Mouse (Mus musculus) neural tube, embryonic 14.5 days (tissue): ENCODE data around the gene Cacna1d. TPM values are rescaled to one million over a fixed set of nuclear protein-coding genes. Genes with fewer than 3 reads are reported as not detected.

Experiments
- ATAC-seq: fragments of 200-750 bp; cut with Nextera tagmentation; 2 replicates; pipeline ENCODE4 v1.8.0; 2017; ENCODE audit warnings: low read depth, mild to moderate bottlenecking, moderate TSS enrichment, moderate library complexity
- H3K27ac ChIP-seq: fragments of 300-500 bp; sonication (generic); 2 replicates; pipeline ENCODE4 v1.5.1; 2014; ENCODE audit warnings: low read depth, mild to moderate bottlenecking, control low read depth, low read length, moderate library complexity, mixed read lengths
- H3K27me3 ChIP-seq: fragments of 300-500 bp; sonication (generic); 2 replicates; pipeline ENCODE4 v1.6.1; 2014; ENCODE audit warnings: low read length; ENCODE audit not compliant: control insufficient read depth, insufficient read depth
- H3K36me3 ChIP-seq: fragments of 300-500 bp; sonication (generic); 2 replicates; pipeline ENCODE4 v1.6.1; 2014; ENCODE audit warnings: low read length, mixed read lengths; ENCODE audit not compliant: control insufficient read depth, insufficient read depth
- H3K4me1 ChIP-seq: fragments of 300-500 bp; sonication (generic); 2 replicates; pipeline ENCODE4 v1.6.1; 2014; ENCODE audit warnings: low read length; ENCODE audit not compliant: control insufficient read depth, insufficient read depth
- H3K4me2 ChIP-seq: fragments of 300-500 bp; sonication (generic); 2 replicates; pipeline ENCODE4 v1.6.1; 2014; ENCODE audit warnings: mild to moderate bottlenecking, low read depth, low read length, control low read depth
- H3K4me3 ChIP-seq: fragments of 300-500 bp; sonication (generic); 2 replicates; pipeline ENCODE4 v1.5.1; 2014; ENCODE audit warnings: low read depth, low read length, control low read depth, mixed read lengths
- H3K9ac ChIP-seq: fragments of 300-500 bp; sonication (generic); replicated peaks from 2 replicates; pipeline ENCODE4 v1.6.1; 2014; ENCODE audit warnings: low read depth, mild to moderate bottlenecking, control low read depth, low read length, mixed read lengths
- H3K9me3 ChIP-seq: fragments of 300-500 bp; sonication (generic); 2 replicates; pipeline ENCODE4 v1.6.1; 2016; ENCODE audit warnings: low read length; ENCODE audit not compliant: control insufficient read depth
- WGBS: fragments of 180-500 bp; shearing (Covaris S2); extraction: QIAGEN DNeasy Blood & Tissue Kit; methylation state at CpG from one replicate; pipeline ENCODE4 v1.1.7; 2014; 5-methylcytosine and 5-hydroxymethylcytosine counted together
- polyA plus RNA-seq: library from polyadenylated mRNA; unstranded; fragments of >200 nt; fragmentation: Nextera tagmentation; extraction: Ambion mirVana; gene quantifications from 2 replicates; pipeline ENCODE4 v1.2.1, GENCODE M21; 2014

Gene Cacna1d
- polyA plus RNA-seq, 1 experiment from 2014 or later, result 23.9 TPM

GRCm38 (mm10) chr14:30129378-30129777 lies 361.9 kb downstream of the Cacna1d start:
- H3K36me3 ChIP-seq, result no peaks in the 10 kb centered on the region
- no peak overlapping the region for H3K4me3 ChIP-seq
- no peak for ATAC-seq
- H3K9ac ChIP-seq, result no peak overlapping the region
- 35% methylated on average over 9 of the region's 9 CpGs for WGBS
- no peaks in the 10 kb centered on the region for H3K27me3 ChIP-seq
- H3K27ac ChIP-seq, result no peak overlapping the region
- H3K9me3 ChIP-seq, result no peaks in the 10 kb centered on the region
- H3K4me2 ChIP-seq, result no peak overlapping the region
- H3K4me1 ChIP-seq, result no peaks in the 10 kb centered on the region

GRCm38 (mm10) chr14:30124951-30125690 lies 366.1 kb downstream of the Cacna1d start:
- no peak overlapping the region for H3K9ac ChIP-seq
- WGBS, result 83% methylated on average over 20 of the region's 20 CpGs
- H3K4me2 ChIP-seq, result no peak overlapping the region
- H3K4me3 ChIP-seq, result no peak overlapping the region
- H3K27me3 ChIP-seq, result no peaks in the 10 kb centered on the region
- ATAC-seq, result no peak
- no peak overlapping the region for H3K27ac ChIP-seq
- H3K4me1 ChIP-seq, result no peaks in the 10 kb centered on the region
- no peaks in the 10 kb centered on the region for H3K36me3 ChIP-seq
- no peaks in the 10 kb centered on the region for H3K9me3 ChIP-seq

GRCm38 (mm10) chr14:30120023-30120422 lies 371.2 kb downstream of the Cacna1d start:
- ATAC-seq, result no peak
- Histone ChIP-seq H3K36me3 (no peaks in the 10 kb centered on the region), H3K27ac (no peak overlapping the region), H3K4me3 (no peak overlapping the region), H3K27me3 (no peaks in the 10 kb centered on the region), H3K9ac (no peak overlapping the region), H3K9me3 (no peaks in the 10 kb centered on the region; the same call in 1 of the 2 replicates), H3K4me1 (no peaks in the 10 kb centered on the region), H3K4me2 (no peak overlapping the region)
- WGBS, result 80% methylated on average over 5 of the region's 5 CpGs

- ATAC-seq, result no peak
- H3K36me3 ChIP-seq, result no peaks in the 10 kb centered on the region; the same call in 1 of the 2 replicates
- no peak overlapping the region for H3K9ac ChIP-seq
- H3K4me2 ChIP-seq, result no peak overlapping the region
- no peak overlapping the region for H3K4me3 ChIP-seq
- H3K27ac ChIP-seq, result no peak overlapping the region
- H3K27me3 ChIP-seq, result no peaks in the 10 kb centered on the region
- H3K4me1 ChIP-seq, result no peaks in the 10 kb centered on the region
- WGBS, result 62% methylated on average over 9 of the region's 9 CpGs
- no peaks in the 10 kb centered on the region; the same call in 1 of the 2 replicates for H3K9me3 ChIP-seq
Measured at GRCm38 (mm10) chr14:30113392-30114108, 377.7 kb downstream of the Cacna1d start.

GRCm38 (mm10) chr14:30109079-30109478 lies 382.2 kb downstream of the Cacna1d start:
- Histone ChIP-seq H3K4me2 (no peak overlapping the region), H3K4me3 (no peak overlapping the region), H3K9me3 (no peaks in the 10 kb centered on the region), H3K9ac (no peak overlapping the region), H3K27ac (no peak overlapping the region), H3K27me3 (no peaks in the 10 kb centered on the region), H3K4me1 (no peaks in the 10 kb centered on the region), H3K36me3 (no peaks in the 10 kb centered on the region; the same call in 1 of the 2 replicates)
- no peak for ATAC-seq
- 47% methylated on average over 2 of the region's 2 CpGs for WGBS

- WGBS, result 86% methylated on average over 4 of the region's 4 CpGs
- no peak overlapping the region for H3K4me3 ChIP-seq
- no peak for ATAC-seq
- H3K27ac ChIP-seq, result no peak overlapping the region
- no peak overlapping the region for H3K4me2 ChIP-seq
- no peaks in the 10 kb centered on the region for H3K4me1 ChIP-seq
- H3K9ac ChIP-seq, result no peak overlapping the region
- no peaks in the 10 kb centered on the region for H3K9me3 ChIP-seq
- H3K36me3 ChIP-seq, result no peaks in the 10 kb centered on the region; the same call in 1 of the 2 replicates
- no peaks in the 10 kb centered on the region for H3K27me3 ChIP-seq
Measured at GRCm38 (mm10) chr14:30106550-30106949, 384.7 kb downstream of the Cacna1d start.

- Histone ChIP-seq H3K36me3 (no peaks in the 10 kb centered on the region), H3K4me1 (no peaks in the 10 kb centered on the region), H3K4me2 (no peak overlapping the region), H3K27me3 (no peaks in the 10 kb centered on the region), H3K4me3 (no peak overlapping the region), H3K9me3 (no peaks in the 10 kb centered on the region), H3K9ac (no peak overlapping the region), H3K27ac (no peak overlapping the region)
- no peak for ATAC-seq
- 65% methylated on average over 6 of the region's 6 CpGs for WGBS
Measured at GRCm38 (mm10) chr14:30105551-30105950, 385.7 kb downstream of the Cacna1d start.

- H3K9ac ChIP-seq, result no peak overlapping the region
- no peak overlapping the region for H3K27ac ChIP-seq
- no peaks in the 10 kb centered on the region for H3K9me3 ChIP-seq
- H3K36me3 ChIP-seq, result no peaks in the 10 kb centered on the region; the same call in 1 of the 2 replicates
- H3K4me1 ChIP-seq, result no peaks in the 10 kb centered on the region
- H3K4me3 ChIP-seq, result no peak overlapping the region
- H3K27me3 ChIP-seq, result no peaks in the 10 kb centered on the region
- 76% methylated on average over 8 of the region's 8 CpGs for WGBS
- no peak for ATAC-seq
- no peak overlapping the region for H3K4me2 ChIP-seq
Measured at GRCm38 (mm10) chr14:30103946-30104536, 387.2 kb downstream of the Cacna1d start.

GRCm38 (mm10) chr14:30097239-30097638 lies 394.0 kb downstream of the Cacna1d start:
- no peak overlapping the region for H3K4me3 ChIP-seq
- H3K36me3 ChIP-seq, result peaks cover 5% of the 10 kb centered on the region

More at GRCm38 (mm10) chr14:30097239-30097638, 394.0 kb downstream of the Cacna1d start:
- H3K27me3 ChIP-seq, result no peaks in the 10 kb centered on the region
- no peak overlapping the region for H3K9ac ChIP-seq
- 63% methylated on average over 5 of the region's 5 CpGs for WGBS
- ATAC-seq, result no peak
- no peak overlapping the region for H3K27ac ChIP-seq
- no peak overlapping the region for H3K4me2 ChIP-seq
- H3K9me3 ChIP-seq, result no peaks in the 10 kb centered on the region
- no peaks in the 10 kb centered on the region for H3K4me1 ChIP-seq
